Mouse (Mus musculus) left cerebral cortex, postnatal 4 days (tissue): Measurements from ENCODE around the gene Oca2. TPM values are rescaled to one million over a fixed set of nuclear protein-coding genes. Genes with fewer than 3 reads are reported as not detected.

Experiments
- DNase-seq: peaks from one replicate; pipeline ENCODE4 v3.0.0-alpha.2; 2022
- intact Hi-C: fragments of 180-260 bp; cut with DNase I; formaldehyde crosslinking; loops from one replicate; pipeline ENCODE4 v1.15.1; 2025
- total RNA-seq, 2 experiments: library from RNA; stranded (reverse); gene quantifications; 2 replicates each; pipeline ENCODE4 v1.2.3; 2021

Gene Oca2
- total RNA-seq, 2 experiments from 2014 or later, result 0.92 to 1.3 TPM

GRCm38 (mm10) chr7:56381750-56382421 lies 142.3 kb downstream of the Oca2 start:
- no peak for DNase-seq
- intact Hi-C loops, result no loop called here

- intact Hi-C loops, result no loop called here
- DNase-seq, result peak; percentile 2
Measured at GRCm38 (mm10) chr7:56382706-56383105, 143.1 kb downstream of the Oca2 start.

- intact Hi-C loops, result no loop called here
Measured at GRCm38 (mm10) chr7:56388295-56388694, 148.7 kb downstream of the Oca2 start.

GRCm38 (mm10) chr7:56418182-56418836 lies 178.7 kb downstream of the Oca2 start:
- intact Hi-C loops, result no loop called here

More at GRCm38 (mm10) chr7:56388295-56388694, 148.7 kb downstream of the Oca2 start:
- DNase-seq, result no peak

GRCm38 (mm10) chr7:56419253-56419844 lies 179.8 kb downstream of the Oca2 start:
- peak; percentile 23 for DNase-seq
- intact Hi-C loops, result no loop called here

More at GRCm38 (mm10) chr7:56418182-56418836, 178.7 kb downstream of the Oca2 start:
- DNase-seq, result no peak

GRCm38 (mm10) chr7:56421946-56422345 lies 182.4 kb downstream of the Oca2 start:
- intact Hi-C loops, result no loop called here
- peak; percentile 23 for DNase-seq

- DNase-seq, result no peak
- intact Hi-C loops, result no loop called here
Measured at GRCm38 (mm10) chr7:56423548-56423947, 184.0 kb downstream of the Oca2 start.

- intact Hi-C loops, result no loop called here
- DNase-seq, result peak; percentile 5
Measured at GRCm38 (mm10) chr7:56460814-56461520, 221.4 kb downstream of the Oca2 start.

GRCm38 (mm10) chr7:56498242-56498641 lies 258.7 kb downstream of the Oca2 start:
- no peak for DNase-seq
- intact Hi-C loops, result no loop called here

- intact Hi-C loops, result no loop called here
- no peak for DNase-seq
Measured at GRCm38 (mm10) chr7:56499319-56499718, 259.8 kb downstream of the Oca2 start.

- DNase-seq, result no peak
- intact Hi-C loops, result no loop called here
Measured at GRCm38 (mm10) chr7:56499767-56500166, 260.2 kb downstream of the Oca2 start.

- intact Hi-C loops, result no loop called here
- no peak for DNase-seq
Measured at GRCm38 (mm10) chr7:56500438-56500837, 260.9 kb downstream of the Oca2 start.

GRCm38 (mm10) chr7:56518581-56518980 lies 279.0 kb downstream of the Oca2 start:
- intact Hi-C loops, result no loop called here
- no peak for DNase-seq

GRCm38 (mm10) chr7:56519741-56520140 lies 280.2 kb downstream of the Oca2 start:
- DNase-seq, result no peak
- intact Hi-C loops, result no loop called here

GRCm38 (mm10) chr7:56534856-56535255 lies 295.3 kb downstream of the Oca2 start:
- intact Hi-C loops, result no loop called here
- no peak for DNase-seq

- DNase-seq, result no peak
- intact Hi-C loops, result no loop called here
Measured at GRCm38 (mm10) chr7:56549226-56549625, 309.7 kb downstream of the Oca2 start.

- intact Hi-C loops, result no loop called here
Measured at GRCm38 (mm10) chr7:56551804-56552203, 312.2 kb downstream of the Oca2 start.

More at GRCm38 (mm10) chr7:56551804-56552203, 312.2 kb downstream of the Oca2 start:
- no peak for DNase-seq
